Mouse (Mus musculus) kidney, postnatal 0 days (tissue): ENCODE results near the gene Upk1b. TPM values are rescaled to one million over a fixed set of nuclear protein-coding genes. Genes with fewer than 3 reads are reported as not detected.
A peak's percentile ranks its signal among the peaks of the same experiment; 100 is the strongest.

Source experiments
- ATAC-seq: fragments of 200-750 bp; cut with Nextera tagmentation; replicated peaks from 2 replicates; pipeline ENCODE4 v1.8.0; 2017; ENCODE audit warnings: low read depth, moderate number of reproducible peaks, moderate TSS enrichment, moderate library complexity; ENCODE audit not compliant: low FRiP score
- DNase-seq: peaks from one replicate; pipeline ENCODE4 v3.0.0-alpha.2; 2016; ENCODE audit warnings: low spot score
- H3K27ac ChIP-seq: fragments of 300-500 bp; sonication (generic); 2 replicates; pipeline ENCODE4 v1.5.1; 2014; ENCODE audit warnings: mild to moderate bottlenecking
- H3K27me3 ChIP-seq: fragments of 300-500 bp; sonication (generic); 2 replicates; pipeline ENCODE4 v1.6.1; 2014; ENCODE audit warnings: low read length, mixed read lengths; ENCODE audit not compliant: insufficient read depth
- H3K36me3 ChIP-seq: fragments of 300-500 bp; sonication (generic); 2 replicates; pipeline ENCODE4 v1.6.1; 2014; ENCODE audit warnings: low read length, mixed read lengths; ENCODE audit not compliant: insufficient read depth
- H3K4me1 ChIP-seq: fragments of 300-500 bp; sonication (generic); replicated peaks from 2 replicates; pipeline ENCODE4 v1.6.1; 2014; ENCODE audit warnings: antibody characterized with exemption, low read length, mixed read lengths; ENCODE audit not compliant: insufficient read depth
- H3K4me2 ChIP-seq: fragments of 300-500 bp; sonication (generic); 2 replicates; pipeline ENCODE4 v1.6.1; 2014; ENCODE audit warnings: mild to moderate bottlenecking, low read length, moderate library complexity, mixed read lengths
- H3K4me3 ChIP-seq: fragments of 300-500 bp; sonication (generic); replicated peaks from 2 replicates; pipeline ENCODE4 v1.5.1; 2014; ENCODE audit warnings: low read depth, low read length
- H3K9ac ChIP-seq: fragments of 300-500 bp; sonication (generic); 2 replicates; pipeline ENCODE4 v1.6.1; 2014; ENCODE audit warnings: low read depth, low read length
- H3K9me3 ChIP-seq: fragments of 300-500 bp; sonication (generic); replicated peaks from 2 replicates; pipeline ENCODE4 v1.6.1; 2016; ENCODE audit warnings: low read length, inconsistent platforms, mixed read lengths
- CTCF ChIP-seq: IDR thresholded peaks from 2 replicates; pipeline ENCODE4 v1.5.1; 2016; ENCODE audit warnings: antibody characterized with exemption, low read depth, mild to moderate bottlenecking, moderate library complexity
- WGBS: fragments of 180-500 bp; shearing (Covaris S2); extraction: QIAGEN DNeasy Blood & Tissue Kit; methylation state at CpG from one replicate; pipeline ENCODE4 v1.1.7; 2014; 5-methylcytosine and 5-hydroxymethylcytosine counted together
- polyA plus RNA-seq: library from polyadenylated mRNA; unstranded; fragments of >200 nt; fragmentation: Nextera tagmentation; extraction: Ambion mirVana; gene quantifications from 2 replicates; pipeline ENCODE4 v1.2.1, GENCODE M21; 2015

The Upk1b gene
- polyA plus RNA-seq, 1 experiment from 2014 or later, result 47.9 TPM

DNA sequence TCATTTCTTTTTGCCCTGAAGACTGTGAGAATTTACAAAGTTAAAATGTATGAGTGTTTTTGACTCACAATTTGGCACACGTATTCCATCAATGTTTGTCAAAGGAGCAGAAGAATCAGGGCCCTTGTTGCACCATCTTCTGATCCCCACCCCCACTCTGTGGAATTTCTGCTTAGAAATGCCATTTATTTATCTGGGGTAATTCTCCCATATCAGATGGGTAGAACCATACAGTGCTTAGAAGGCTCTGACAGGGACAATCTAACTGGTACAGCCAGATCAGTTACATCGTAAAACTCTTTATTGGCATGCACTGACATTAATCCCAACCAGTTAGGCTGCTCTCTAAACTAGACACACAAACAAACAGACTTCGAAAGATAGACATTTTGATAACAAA lies 10.2 kb downstream of the Upk1b start:
- Histone ChIP-seq H3K9me3 (no peaks in the 10 kb centered on the region), H3K36me3 (no peaks in the 10 kb centered on the region), H3K9ac (no peak overlapping the region), H3K4me1 (no peaks in the 10 kb centered on the region), H3K27ac (no peak overlapping the region), H3K4me2 (no peak overlapping the region), H3K4me3 (no peak overlapping the region), H3K27me3 (no peaks in the 10 kb centered on the region)
- WGBS, result 73% methylated on average over 3 of the region's 3 CpGs
- ATAC-seq (no peak), DNase-seq (no peak)
- TF ChIP-seq CTCF, result no peak

DNA sequence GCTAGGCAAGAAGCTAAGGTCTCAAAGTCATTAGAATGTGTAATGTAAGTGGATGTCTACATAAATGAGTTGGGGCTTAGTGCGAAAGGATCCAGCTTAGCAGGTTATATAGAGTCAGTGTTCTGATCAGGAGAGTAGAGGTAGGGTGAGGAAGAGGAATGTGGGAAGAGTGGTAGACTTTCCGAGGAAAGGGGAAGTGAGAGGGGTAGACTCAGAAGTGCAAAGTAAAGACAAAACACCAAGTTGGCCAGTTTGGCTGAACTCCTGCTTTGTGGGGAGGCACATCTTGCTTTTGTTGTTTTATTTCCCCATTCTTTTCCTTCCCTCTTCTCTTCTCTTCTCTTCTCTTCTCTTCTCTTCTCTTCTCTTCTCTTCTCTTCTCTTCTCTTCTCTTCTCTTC lies 11.1 kb downstream of the Upk1b start:
- no peak overlapping the region for H3K9ac ChIP-seq
- ATAC-seq, result no peak
- H3K27me3 ChIP-seq, result no peaks in the 10 kb centered on the region
- no peak for TF ChIP-seq CTCF
- no peak overlapping the region for H3K27ac ChIP-seq
- WGBS, result 93% methylated on average over 2 of the region's 2 CpGs
- no peaks in the 10 kb centered on the region for H3K4me1 ChIP-seq
- no peak overlapping the region for H3K4me3 ChIP-seq
- H3K4me2 ChIP-seq, result no peak overlapping the region
- H3K36me3 ChIP-seq, result no peaks in the 10 kb centered on the region
- no peak for DNase-seq
- no peaks in the 10 kb centered on the region for H3K9me3 ChIP-seq

DNA sequence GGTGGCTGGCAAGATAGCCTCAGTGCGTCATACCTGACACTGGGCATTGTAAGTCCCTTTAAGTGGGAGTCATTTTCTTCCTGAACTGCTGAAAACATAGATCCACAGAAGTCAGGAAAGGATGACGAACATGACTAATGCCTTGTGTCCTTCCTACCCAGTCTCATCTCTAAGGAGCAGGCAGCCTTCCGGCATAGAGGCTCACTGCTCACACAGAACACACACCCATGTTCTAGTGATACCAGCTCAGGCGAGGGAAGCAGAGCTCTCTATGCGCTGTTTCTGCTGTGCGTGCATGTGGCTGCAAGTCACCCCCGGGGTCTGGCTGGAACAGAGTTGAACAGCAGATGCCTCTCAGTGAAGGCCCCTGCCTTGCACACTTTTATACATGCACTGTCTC lies 14.8 kb downstream of the Upk1b start:
- ATAC-seq (no peak), DNase-seq (no peak)
- Histone ChIP-seq H3K4me3 (no peak overlapping the region), H3K27me3 (no peaks in the 10 kb centered on the region), H3K27ac (no peak overlapping the region), H3K4me2 (no peak overlapping the region), H3K9me3 (no peaks in the 10 kb centered on the region), H3K4me1 (no peaks in the 10 kb centered on the region), H3K36me3 (no peaks in the 10 kb centered on the region), H3K9ac (no peak overlapping the region)
- WGBS, result 82% methylated on average over 7 of the region's 7 CpGs
- TF ChIP-seq CTCF, result no peak

DNA sequence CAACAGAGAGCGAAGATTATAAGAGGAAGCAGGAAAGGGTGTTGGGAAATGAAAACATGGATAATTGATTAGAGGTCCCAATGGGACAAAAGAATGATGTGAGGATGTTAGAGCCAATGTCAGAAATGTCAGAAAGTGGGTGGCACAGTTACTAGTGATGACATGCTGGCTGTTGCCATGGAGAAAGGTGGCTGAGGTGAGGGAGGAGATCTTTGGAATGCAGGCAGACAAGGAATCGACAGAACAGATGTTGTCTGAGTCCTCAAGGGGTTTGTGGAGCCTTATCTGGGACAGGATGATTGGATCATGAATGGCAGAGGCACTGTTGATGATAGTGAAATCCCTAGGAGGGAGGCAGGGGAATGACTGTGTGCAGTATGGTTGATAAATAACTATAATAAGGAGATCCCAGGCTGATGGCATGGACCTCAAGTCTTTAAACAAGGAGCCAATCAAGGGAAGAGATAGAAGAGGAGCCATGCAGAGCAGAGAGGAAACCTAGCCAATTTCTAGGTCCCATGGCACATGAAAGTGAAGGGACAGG lies 17.5 kb downstream of the Upk1b start:
- Histone ChIP-seq H3K9ac (no peak overlapping the region), H3K4me3 (no peak overlapping the region), H3K4me2 (no peak overlapping the region), H3K36me3 (no peaks in the 10 kb centered on the region), H3K4me1 (no peaks in the 10 kb centered on the region), H3K27ac (no peak overlapping the region), H3K27me3 (no peaks in the 10 kb centered on the region), H3K9me3 (no peaks in the 10 kb centered on the region)
- TF ChIP-seq CTCF, result no peak
- WGBS, result 51% methylated on average over 2 of the region's 2 CpGs
- ATAC-seq (no peak), DNase-seq (no peak)

DNA sequence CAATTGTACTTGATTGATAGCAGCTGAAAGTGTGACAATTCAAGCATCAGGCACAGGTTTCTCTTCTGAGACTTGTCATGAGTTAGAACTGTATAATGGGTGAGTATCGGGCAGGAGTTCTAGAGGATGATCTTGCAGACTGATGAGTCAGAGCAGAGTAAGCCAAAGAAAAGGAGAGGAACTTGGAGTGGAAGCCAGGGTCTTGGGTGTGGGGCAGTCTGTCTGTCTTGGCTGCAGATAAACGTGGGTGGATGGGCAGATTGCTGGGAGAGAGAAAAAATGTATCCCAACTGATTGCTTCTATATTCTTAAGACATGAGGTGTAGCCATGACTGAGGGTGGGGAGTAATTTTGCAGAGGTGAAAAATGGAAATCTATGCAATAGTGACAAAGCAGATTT lies 18.2 kb downstream of the Upk1b start:
- no peaks in the 10 kb centered on the region for H3K4me1 ChIP-seq
- no peaks in the 10 kb centered on the region for H3K9me3 ChIP-seq
- H3K4me3 ChIP-seq, result no peak overlapping the region
- TF ChIP-seq CTCF, result no peak
- no peaks in the 10 kb centered on the region for H3K36me3 ChIP-seq
- no peak overlapping the region for H3K9ac ChIP-seq
- 72% methylated on average over 2 of the region's 2 CpGs for WGBS
- DNase-seq (no peak), ATAC-seq (no peak)
- H3K27me3 ChIP-seq, result no peaks in the 10 kb centered on the region
- H3K27ac ChIP-seq, result no peak overlapping the region
- no peak overlapping the region for H3K4me2 ChIP-seq

DNA sequence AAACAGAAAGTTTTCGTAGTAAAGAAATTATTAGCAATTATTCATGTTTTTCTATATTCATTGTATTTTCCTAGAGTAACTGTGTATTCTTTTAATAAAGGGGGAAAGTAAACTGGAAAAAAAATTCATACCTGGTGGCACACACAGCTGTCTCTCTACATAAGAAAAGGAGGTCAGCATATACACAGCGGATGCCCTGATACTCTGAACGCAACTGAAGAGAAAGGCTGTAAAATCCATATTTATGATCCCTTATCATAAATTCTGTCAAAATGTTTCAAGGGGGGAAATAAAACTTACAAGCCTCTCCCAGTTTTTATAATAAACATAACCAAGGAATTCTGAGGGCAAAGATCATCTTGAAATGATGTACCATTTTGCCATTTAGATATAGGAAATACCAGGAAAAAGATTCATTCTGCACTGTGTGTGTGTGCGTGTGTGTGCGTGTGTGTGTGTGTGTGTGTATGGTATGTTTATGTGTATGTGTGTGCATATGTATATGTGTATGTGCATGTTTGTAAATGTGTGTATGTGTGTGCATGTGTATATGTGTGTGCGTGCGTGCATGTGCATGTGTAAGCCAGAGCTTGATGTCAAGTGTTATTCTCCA lies 19.1 kb downstream of the Upk1b start:
- Histone ChIP-seq H3K9ac (no peak overlapping the region), H3K4me3 (no peak overlapping the region), H3K27me3 (no peaks in the 10 kb centered on the region), H3K9me3 (no peaks in the 10 kb centered on the region), H3K4me1 (no peaks in the 10 kb centered on the region), H3K36me3 (no peaks in the 10 kb centered on the region), H3K27ac (no peak overlapping the region), H3K4me2 (no peak overlapping the region)
- DNase-seq, result no peak
- TF ChIP-seq CTCF, result no peak
- 87% methylated on average over 7 of the region's 7 CpGs for WGBS
- ATAC-seq, result no peak

DNA sequence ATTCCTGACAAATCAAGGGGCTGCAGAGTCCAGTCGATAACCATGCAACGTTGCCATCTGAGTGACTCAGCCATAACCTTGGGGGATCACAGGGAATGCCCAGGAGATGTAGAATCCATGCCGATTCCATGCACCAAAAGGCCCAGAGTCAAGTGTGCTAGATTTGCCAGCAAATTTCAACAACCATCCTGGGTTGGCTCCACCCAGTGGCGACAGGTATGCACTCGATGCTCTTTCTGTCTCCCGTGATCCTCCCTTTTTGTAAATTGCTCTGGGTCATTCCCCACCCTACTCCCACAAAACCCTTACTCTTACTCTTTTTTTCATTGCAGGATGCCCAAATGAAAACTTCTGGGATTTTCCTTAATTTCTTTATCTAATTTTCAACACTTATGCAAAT lies 23.8 kb downstream of the Upk1b start:
- Histone ChIP-seq H3K36me3 (no peaks in the 10 kb centered on the region), H3K9me3 (no peaks in the 10 kb centered on the region), H3K4me3 (no peak overlapping the region), H3K4me1 (peaks cover 11% of the 10 kb centered on the region; the same call in 1 of the 2 replicates), H3K27me3 (no peaks in the 10 kb centered on the region), H3K27ac (no peak overlapping the region), H3K9ac (no peak overlapping the region), H3K4me2 (no peak overlapping the region)
- DNase-seq, result no peak
- WGBS, result 48% methylated on average over 6 of the region's 6 CpGs
- ATAC-seq, result no peak
- peak; percentile 44 for TF ChIP-seq CTCF
